Mouse (Mus musculus): Measurements from ENCODE around the gene Slc7a6os. TPM values are rescaled to one million over a fixed set of nuclear protein-coding genes. Genes with fewer than 3 reads are reported as not detected.

The Slc7a6os gene
- total RNA-seq, 1 experiment from 2014 or later: 50.1 TPM

DNA sequence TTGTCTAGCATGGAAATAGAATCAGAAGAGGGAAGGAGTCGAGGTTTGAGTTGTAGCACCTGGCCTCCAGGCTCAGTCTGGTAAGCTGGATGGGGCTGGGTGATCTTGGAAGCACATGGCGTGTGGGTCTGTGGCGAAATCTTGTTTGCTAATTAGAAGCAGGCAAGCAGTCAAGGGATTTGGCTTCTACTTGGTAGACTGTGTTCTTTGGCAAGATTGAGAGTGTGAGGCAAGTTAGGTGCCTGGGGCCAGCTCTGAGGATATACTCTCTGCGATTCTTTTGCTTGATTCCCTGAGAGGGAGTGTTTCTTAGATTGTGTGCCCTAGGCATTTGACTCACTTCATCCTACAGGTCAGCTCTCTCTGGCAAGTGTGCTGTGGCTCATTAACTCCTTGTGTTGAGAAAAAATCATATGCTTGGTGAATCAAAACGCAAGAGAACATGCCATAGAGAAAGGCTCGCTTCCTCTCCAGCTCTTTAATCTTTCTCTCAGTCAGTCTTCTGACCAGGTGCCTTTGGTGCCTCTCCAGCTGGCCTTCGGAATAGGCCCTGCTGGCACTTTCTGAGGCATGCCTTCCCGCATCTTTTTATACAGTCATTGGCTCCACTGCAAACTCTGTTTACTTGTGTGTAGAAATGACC is 25.0 kb downstream of the Slc7a6os start:
- ATAC-seq (replicated peaks; ENCODE audit: low read depth, poor library complexity, severe bottlenecking): no peak

DNA sequence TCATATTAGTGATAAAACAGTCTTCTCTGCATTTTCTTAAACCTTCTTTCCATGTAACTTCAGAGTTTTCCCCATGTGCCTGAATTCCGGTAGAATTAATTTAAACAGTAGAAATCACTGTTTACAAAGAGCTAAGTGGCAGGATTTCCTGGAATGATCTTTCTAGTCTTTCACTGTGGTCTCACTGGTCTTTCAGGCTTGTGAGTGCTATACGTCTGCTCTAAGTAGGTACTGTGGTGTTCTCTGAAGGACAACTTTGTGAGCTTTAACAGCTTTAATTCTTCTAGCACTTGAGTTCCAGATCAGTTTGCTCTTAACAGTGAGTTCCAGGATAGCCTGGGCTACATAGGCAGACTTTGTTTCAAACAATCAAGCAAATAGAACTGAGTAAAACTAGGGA is 32.3 kb downstream of the Slc7a6os start:
- ATAC-seq (replicated peaks; ENCODE audit: low read depth, poor library complexity, severe bottlenecking): no peak

DNA sequence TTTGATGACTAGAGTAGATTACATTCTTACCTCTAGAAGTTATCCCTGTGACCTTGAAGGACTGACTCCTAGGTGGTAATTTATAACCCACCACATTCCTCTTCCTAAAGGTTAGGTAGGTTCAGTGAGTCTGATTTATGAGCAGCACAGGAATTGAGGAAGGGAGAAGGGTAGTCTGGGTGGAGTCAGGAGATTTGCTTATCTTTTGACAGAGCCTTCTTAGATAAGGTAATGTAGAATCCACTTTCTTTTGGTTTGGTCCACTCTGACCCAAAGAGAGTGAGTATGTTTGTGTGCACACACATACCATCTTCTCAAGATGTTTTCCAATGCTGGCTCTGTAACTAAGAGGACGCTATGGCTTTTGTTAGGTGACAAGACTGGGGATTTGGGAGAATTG is 33.1 kb downstream of the Slc7a6os start:
- ATAC-seq (replicated peaks; ENCODE audit: low read depth, poor library complexity, severe bottlenecking): no peak

DNA sequence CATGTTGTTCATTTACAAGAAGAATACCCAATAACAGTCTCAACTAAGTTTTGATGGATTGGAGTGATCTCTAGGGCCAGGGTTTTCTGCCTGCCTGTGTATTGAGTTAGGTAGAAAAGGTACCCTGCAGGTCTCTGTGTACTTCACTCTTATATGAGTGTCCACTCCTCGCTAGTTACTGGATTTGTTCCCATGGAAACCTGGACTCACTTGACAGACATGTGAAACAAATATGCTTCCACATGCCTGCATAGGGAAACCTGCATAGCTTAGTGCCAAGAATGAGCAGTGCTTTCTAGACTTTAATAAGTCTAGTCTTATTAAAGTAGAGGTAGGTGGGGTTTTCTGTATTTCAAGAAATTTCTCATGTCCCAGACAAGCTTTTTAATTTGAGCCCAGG is 33.8 kb downstream of the Slc7a6os start:
- no peak for ATAC-seq (replicated peaks; ENCODE audit: low read depth, poor library complexity, severe bottlenecking)

DNA sequence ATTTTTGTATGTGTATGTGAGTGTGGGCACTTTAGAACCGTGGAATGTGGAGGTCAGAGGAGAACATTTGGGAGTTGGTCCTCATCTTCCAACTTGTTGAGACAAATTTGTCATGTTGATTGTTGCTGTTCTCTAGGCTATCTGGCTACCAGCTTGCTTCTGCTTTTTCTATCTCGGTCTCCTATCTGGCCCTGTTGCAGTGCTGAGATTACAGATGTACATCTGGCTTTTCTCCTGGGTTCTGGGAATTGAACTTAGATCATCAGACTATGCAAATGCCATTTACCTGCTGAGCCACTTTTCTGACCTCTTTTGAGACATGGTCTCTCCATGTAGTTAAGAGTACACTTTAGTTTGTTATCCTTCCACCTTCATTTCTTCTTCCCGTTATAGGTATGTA is 37.2 kb downstream of the Slc7a6os start:
- ATAC-seq (replicated peaks; ENCODE audit: low read depth, poor library complexity, severe bottlenecking): no peak

DNA sequence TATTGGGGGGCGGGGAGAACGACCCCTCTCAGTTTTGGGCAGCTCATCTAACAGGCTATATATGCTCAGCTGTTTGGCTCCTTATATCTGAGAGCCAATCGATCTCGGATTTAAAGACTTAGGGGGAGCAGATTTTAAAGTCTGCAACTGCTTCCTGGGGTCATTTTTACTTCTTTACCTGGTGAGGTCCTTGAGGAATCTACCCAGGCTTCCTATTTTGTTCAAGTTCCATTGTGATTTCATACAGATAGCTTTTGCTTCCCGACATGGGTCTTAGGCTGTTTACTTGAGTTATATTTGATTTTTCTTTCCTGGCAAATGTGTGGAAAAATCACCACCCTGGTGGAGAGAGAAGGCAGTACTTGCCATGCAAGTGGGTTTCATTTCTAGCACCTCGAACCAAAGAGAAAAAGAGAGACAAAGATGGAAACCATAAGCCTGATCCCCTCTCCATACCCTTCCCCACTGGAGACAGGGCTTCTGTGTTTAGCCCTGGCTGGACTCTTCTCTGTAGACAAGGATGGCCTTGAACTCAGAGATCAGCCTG is 40.7 kb downstream of the Slc7a6os start:
- no peak for ATAC-seq (replicated peaks; ENCODE audit: low read depth, poor library complexity, severe bottlenecking)

DNA sequence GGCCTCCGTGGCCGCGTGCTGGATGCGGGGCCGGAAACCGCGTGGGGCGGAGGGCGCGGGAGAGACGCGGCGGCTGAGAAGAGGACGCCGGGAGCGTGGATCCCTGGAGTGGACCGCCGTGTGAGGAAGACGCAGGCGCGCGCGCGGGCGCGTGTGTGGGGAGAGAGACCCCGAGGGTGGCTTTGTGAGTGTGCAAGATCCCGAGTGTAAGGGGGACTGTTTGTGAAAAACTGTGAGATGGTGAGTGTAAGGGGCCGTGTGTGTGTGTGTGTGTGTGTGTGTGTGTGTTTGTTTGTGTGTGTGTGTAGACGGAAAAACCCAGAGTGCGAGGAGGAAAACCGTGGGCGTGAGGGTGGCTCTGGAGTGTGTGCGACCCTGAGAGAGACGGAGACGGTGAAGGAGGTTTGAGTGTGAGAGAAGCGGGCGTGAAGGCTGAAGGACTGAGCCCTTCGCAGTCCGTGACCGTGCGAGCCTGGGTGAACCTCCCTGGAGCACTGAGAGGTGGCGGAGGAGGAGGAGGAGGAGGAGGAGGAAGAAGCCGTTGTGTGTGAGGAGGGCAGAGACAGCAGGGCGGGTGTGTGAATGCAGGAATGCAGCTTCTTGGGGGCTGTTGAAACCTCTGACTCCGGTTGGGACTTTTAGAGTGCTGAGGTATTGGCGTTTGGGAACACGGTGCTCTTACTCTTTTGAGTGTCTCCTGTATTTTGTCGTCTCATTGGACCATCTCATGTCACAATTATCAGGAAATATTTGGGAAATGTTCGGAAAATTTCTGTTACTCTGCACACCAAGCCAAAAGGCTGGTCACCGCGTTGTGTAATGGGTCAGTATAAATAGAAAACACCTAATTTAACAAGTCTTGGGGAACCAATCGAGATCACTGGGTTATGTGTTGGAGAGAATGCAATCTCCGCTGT is 41.5 kb downstream of the Slc7a6os start:
- peak; percentile 45 for ATAC-seq (replicated peaks; ENCODE audit: low read depth, poor library complexity, severe bottlenecking)

DNA sequence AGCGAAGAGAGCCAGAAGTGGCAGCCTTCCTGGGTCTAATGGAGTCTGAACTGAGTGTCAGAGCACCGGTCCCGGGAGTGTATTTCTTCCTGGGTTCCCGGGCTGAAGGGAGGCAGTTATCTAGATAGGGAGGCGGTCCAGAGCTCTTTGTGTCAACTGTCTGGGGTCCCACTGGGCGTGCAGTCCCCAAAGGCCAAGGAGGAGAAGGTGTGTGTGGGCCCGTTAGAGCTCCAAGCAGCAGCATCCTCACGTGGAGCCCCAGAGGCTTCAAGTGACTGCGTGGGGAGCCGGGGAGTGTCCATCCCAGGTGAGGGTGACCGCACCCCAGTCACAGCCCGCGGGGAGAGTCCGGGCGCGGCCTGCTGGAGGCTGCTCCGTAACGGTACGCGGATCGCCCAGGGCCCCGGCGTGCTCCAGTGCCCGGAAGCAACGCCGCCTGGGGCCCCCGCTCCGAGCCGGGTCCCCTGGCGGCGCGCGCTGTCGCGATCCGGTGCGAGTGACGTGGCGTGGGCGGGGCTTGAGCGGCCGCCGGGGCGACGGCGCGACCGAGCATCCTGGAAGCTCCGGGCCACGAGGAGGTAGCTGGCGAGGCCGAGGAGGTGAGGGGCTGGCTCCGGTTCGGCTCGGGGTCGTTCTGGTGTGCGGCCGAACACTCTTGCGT is 42.2 kb downstream of the Slc7a6os start, which contains the start of gene Slc7a6:
Gene Slc7a6, plus strand, starts transcription at position 502 of the 661 bp plus-strand sequence.
- ATAC-seq (replicated peaks; ENCODE audit: low read depth, poor library complexity, severe bottlenecking): peak; percentile 74

DNA sequence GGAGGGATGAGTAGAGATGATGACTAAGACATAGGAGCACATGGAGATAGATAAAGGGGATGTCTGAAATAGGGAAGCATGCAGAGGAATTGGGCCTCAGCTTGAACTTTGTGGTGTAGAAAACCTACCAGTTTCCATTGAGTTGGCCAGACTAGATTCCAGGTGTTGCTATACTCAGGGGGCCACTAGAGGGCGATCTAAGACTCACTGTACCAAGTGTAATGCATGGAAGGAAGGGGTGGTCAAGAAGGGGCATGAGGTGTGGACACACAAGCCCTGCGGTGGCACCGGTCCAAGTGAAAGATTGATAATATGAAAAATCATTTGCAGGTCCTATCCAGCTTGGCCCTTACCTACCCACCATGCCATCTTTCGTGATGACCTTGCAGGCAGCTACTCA is 45.3 kb downstream of the Slc7a6os start:
- ATAC-seq (replicated peaks; ENCODE audit: low read depth, poor library complexity, severe bottlenecking): peak; percentile 62

DNA sequence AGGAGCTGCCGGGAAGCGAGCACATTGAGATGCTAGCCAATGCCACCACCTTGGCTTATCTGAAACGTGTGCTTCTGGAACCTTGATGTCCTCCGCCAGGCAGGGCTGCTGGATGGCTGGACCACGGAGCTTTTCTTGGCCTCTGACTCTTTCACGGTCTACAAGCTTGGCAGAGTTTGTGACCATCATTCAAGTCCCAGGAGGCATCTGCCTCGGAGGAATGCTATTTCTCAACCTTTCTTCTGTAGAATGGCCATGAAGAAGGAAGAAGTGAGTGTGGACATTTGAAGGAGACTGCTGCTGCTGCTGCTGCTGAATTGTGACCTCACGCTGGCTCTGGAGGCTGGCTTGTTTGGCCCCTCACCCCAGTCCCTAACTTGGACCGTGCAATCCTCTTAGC is 47.5 kb downstream of the Slc7a6os start:
- no peak for ATAC-seq (replicated peaks; ENCODE audit: low read depth, poor library complexity, severe bottlenecking)

DNA sequence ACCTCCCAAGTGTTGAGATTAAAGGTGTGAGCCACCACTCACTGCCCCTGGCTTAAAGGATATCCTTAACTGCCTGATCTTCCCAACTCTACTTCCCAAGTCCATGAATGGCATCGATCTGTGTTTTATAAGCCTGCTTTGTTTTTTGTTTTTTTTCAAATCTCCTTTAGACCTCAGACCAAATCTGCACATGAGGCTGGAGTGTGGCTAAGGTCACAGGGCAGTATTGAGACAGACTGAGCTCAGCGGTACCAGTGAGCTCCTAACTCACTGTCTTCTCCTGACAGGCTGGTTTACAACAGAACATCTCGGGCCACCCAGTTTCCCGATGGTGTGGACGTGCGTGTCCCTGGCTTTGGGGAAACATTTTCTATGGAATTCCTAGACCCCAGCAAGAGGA is 50.9 kb downstream of the Slc7a6os start:
- ATAC-seq (replicated peaks; ENCODE audit: low read depth, poor library complexity, severe bottlenecking): no peak

DNA sequence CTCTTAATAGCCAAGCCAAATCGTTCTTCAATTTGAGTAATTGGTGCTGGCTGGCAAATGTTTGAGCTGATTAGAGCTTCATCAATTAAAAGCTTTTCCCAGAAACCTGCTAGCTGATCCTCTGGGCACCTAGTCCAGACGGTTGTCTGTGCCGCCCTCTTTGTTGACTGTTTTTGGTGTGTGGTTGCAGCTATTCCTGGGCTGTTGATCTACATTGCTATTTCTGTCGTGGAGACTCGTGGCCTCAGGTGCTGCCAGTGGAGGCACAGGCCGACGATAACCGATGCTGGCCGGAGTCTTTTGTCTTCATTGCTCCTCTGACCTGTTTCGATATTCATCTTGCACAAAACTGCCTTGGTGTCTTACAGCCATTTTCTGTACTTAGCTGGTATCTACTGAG is 52.4 kb downstream of the Slc7a6os start:
- no peak for ATAC-seq (replicated peaks; ENCODE audit: low read depth, poor library complexity, severe bottlenecking)

DNA sequence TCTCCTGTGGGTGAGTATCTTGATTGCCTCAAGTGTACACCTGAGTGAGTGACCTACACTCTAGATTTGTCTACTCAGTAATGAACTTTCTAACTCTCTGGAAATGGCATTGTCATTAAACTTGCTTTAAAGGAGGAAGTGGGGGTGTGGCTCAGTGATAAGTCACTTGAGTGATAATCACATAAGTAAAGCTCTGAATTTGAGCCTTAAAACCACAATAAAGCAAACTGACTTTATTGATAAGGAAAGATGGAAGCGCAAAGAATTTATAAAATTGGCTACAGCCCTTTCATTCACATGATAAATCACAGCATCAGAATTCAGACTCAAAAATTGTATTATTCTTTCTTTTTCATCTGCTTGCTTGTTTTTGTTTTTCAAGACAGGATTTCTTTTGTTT is 53.3 kb downstream of the Slc7a6os start:
- ATAC-seq (replicated peaks; ENCODE audit: low read depth, poor library complexity, severe bottlenecking): 0 out of 2 replicates have a peak, but pooled peaks have one; percentile 33

DNA sequence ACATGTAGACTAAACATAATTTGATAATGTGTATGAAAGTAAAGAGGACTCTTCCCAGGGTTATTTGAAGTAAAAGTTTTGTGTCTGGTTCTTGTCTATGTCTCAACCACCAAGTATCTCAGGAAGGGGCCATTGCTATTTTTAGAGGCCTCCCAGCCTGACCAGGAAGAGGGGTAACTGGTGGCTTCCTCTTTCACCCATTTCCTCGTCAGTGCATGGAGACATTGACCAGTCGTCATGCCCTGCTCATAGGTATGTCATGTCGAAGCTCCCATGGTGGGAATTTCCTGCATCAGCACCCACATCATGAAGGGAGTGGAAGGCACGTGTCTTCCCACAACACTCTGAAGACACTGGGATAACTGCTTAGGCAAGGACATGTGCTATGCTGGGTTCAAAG is 57.9 kb downstream of the Slc7a6os start:
- peak; percentile 24; the same call in 1 of the 2 replicates for ATAC-seq (replicated peaks; ENCODE audit: low read depth, poor library complexity, severe bottlenecking)

DNA sequence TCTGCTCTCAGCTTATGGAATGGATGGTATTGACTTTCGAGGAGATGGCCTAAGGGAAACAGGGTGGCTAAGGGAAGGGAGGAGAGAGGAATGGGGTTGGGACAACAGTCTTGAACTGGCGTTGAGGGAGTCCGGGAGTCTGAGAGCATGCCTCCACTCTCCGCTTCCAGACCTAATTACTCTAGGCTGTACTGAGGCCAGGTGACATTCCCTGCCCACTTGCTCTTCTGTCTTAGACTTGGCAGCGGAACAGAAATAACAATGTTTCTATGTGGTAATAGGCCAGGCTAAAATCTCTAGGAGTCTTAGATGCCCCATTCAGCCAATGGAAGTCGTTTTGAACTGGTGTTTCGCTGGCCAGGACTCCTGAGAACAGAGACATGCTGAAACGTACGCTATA is 59.7 kb downstream of the Slc7a6os start:
- ATAC-seq (replicated peaks; ENCODE audit: low read depth, poor library complexity, severe bottlenecking): no peak

Other genes starting within 250 kb of the Slc7a6os start
- gene Slc12a4, start 244.8 kb downstream of the Slc7a6os start, total RNA-seq (2017): 1.9 and 8.1 TPM in 2 replicates
- gene Dpep3, start 231.5 kb downstream of the Slc7a6os start, total RNA-seq (2017): not detected in 2 replicates
- 9.7 and 17.6 TPM in 2 replicates for gene Dus2, start 219.6 kb downstream of the Slc7a6os start, total RNA-seq (2017)
- 0.41 TPM in 1 of 2 replicates, not detected in the other for gene Dpep2nb, start 205.0 kb downstream of the Slc7a6os start, total RNA-seq (2017)
- gene Ddx28, start 199.1 kb downstream of the Slc7a6os start, total RNA-seq (2017): 8.7 and 12.3 TPM in 2 replicates
- gene Nfatc3, start 152.1 kb downstream of the Slc7a6os start, total RNA-seq (2017): 37.3 and 47.8 TPM in 2 replicates
- gene Esrp2, start 74.0 kb downstream of the Slc7a6os start, total RNA-seq (2017): not detected in 2 replicates
- 11.2 and 13.3 TPM in 2 replicates for gene Pla2g15, start 60.5 kb downstream of the Slc7a6os start, total RNA-seq (2017)
- 24.0 and 28.2 TPM in 2 replicates for gene Slc7a6, start 42.1 kb downstream of the Slc7a6os start, total RNA-seq (2017)
- gene Prmt7, start within 50 bp of the Slc7a6os start, total RNA-seq (2017): 44.0 and 51.4 TPM in 2 replicates
- 0.14 and 0.92 TPM in 2 replicates for gene Smpd3, start 127.1 kb upstream of the Slc7a6os start, total RNA-seq (2017)
- gene Zfp90, start 204.4 kb upstream of the Slc7a6os start, total RNA-seq (2017): 13.4 and 13.5 TPM in 2 replicates